Mouse (Mus musculus) adrenal gland, postnatal 14 days (tissue): Measurements from ENCODE around the gene Prph2. TPM values are rescaled to one million over a fixed set of nuclear protein-coding genes. Genes with fewer than 3 reads are reported as not detected.

ENCODE experiments used
- DNase-seq: peaks from one replicate; pipeline ENCODE4 v3.0.0; 2021; ENCODE audit warnings: mixed read lengths
- total RNA-seq: library from RNA; stranded (reverse); gene quantifications from 2 replicates; pipeline ENCODE4 v1.2.3, GENCODE M21; 2021

Gene Prph2
- total RNA-seq, 1 experiment from 2014 or later: not detected

DNA sequence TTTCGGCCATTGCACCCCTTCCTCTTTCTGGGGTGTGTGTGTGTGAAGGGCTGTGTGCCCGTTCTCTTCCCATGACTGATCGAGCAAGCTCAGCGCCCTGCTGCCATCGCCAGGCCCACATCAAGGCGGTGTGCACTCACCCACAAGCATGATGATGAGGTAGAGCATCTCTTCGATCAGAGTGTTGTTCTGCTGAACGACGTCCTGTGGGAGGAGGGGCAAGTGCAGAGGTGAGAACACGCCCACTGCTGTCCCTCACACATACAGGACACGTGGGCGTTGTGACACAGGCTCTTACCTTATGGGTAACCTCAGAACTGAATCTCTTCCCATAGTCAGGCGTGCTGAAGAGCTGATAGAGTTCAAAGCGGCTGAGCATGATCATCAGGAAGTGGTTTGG is 56.6 kb downstream of the Prph2 start:
- no peak for DNase-seq

DNA sequence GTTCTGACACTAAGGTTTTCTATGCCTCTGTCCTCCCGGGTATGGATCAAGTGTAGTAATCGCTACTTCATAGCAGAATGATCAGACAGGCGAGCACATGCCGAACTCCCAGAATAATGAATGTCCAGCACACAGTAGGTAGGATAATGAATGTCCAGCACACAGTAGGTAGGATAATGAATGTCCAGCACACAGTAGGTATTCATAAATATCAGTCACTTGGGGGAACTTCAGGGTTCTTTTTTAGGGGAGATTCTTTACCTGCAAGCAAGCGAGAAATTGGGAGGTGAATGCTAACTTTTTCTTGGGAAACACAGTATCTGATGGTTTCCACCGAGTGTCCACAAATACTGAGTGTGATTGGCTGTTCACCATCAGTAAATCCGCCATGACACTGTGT is 62.3 kb downstream of the Prph2 start:
- DNase-seq: no peak

Other genes with a start within 250 kb of the Prph2 start
- gene Rrp36, start 236.1 kb upstream of the Prph2 start, total RNA-seq: 23.7 and 25.7 TPM in 2 replicates
- 80.5 and 90.2 TPM in 2 replicates for gene Mea1, start 231.7 kb upstream of the Prph2 start, total RNA-seq
- gene Klhdc3, start 229.5 kb upstream of the Prph2 start, total RNA-seq: 80.0 and 83.6 TPM in 2 replicates
- 47.1 and 49.0 TPM in 2 replicates for gene Ppp2r5d, start 205.3 kb upstream of the Prph2 start, total RNA-seq
- gene Pex6, start 199.0 kb upstream of the Prph2 start, total RNA-seq: 70.2 and 72.3 TPM in 2 replicates
- gene Gnmt, start 181.3 kb upstream of the Prph2 start, total RNA-seq: 6.9 and 124 TPM in 2 replicates
- gene Cnpy3, start 158.2 kb upstream of the Prph2 start, total RNA-seq: 41.0 and 43.1 TPM in 2 replicates
- gene Ptcra, start 146.7 kb upstream of the Prph2 start, total RNA-seq: 0.33 TPM in 1 of 2 replicates, not detected in the other
- gene 2310039H08Rik, start 137.8 kb upstream of the Prph2 start, total RNA-seq: 62.9 and 66.5 TPM in 2 replicates
- gene Rpl7l1, start 127.8 kb upstream of the Prph2 start, total RNA-seq: 92.0 and 97.4 TPM in 2 replicates
- gene Bicral, start 52.0 kb upstream of the Prph2 start, total RNA-seq: 19.4 and 20.1 TPM in 2 replicates
- 20.6 and 20.7 TPM in 2 replicates for gene Tbcc, start 19.8 kb upstream of the Prph2 start, total RNA-seq
- 73.5 and 76.3 TPM in 2 replicates for gene Ubr2, start 100.1 kb downstream of the Prph2 start, total RNA-seq